Mouse (Mus musculus) erythroblast, embryonic 14.5 days (primary cell): ENCODE measurements around the gene Prcp. TPM values are rescaled to one million over a fixed set of nuclear protein-coding genes. Genes with fewer than 3 reads are reported as not detected.
"Not testable (repeated sequence)": the region's sequence is repeated elsewhere in the genome, so short reads cannot be mapped to it uniquely, and the experiment has no call there.

Source experiments
- H3K27me3 ChIP-seq: 2 replicates; pipeline ENCODE4 v1.6.1; 2012; ENCODE audit warnings: inconsistent platforms; ENCODE audit not compliant: control insufficient read depth
- H3K36me3 ChIP-seq: 2 replicates; pipeline ENCODE4 v1.6.1; 2012; ENCODE audit warnings: mild to moderate bottlenecking, inconsistent platforms; ENCODE audit not compliant: control insufficient read depth
- H3K4me1 ChIP-seq: 2 replicates; pipeline ENCODE4 v1.6.1; 2012; ENCODE audit warnings: inconsistent platforms; ENCODE audit not compliant: control insufficient read depth
- H3K4me3 ChIP-seq: replicated peaks from 2 replicates; pipeline ENCODE3; 2012; ENCODE audit warnings: moderate library complexity, mild to moderate bottlenecking, inconsistent platforms
- H3K9me3 ChIP-seq: 2 replicates; pipeline ENCODE4 v1.6.1; 2012; ENCODE audit warnings: low read length, inconsistent platforms, mixed read lengths; ENCODE audit not compliant: control insufficient read depth
- GATA1 ChIP-seq: IDR thresholded peaks from 2 replicates; pipeline ENCODE4 v1.6.1; 2012; ENCODE audit warnings: low read length, inconsistent platforms, mixed read lengths
- TAL1 ChIP-seq: IDR thresholded peaks from 3 replicates; pipeline ENCODE4 v1.6.1; 2012; ENCODE audit warnings: low read length, inconsistent platforms, mixed read lengths
- polyA plus RNA-seq: library from polyadenylated mRNA; stranded (reverse); fragments of >175 nt; gene quantifications from 2 replicates; pipeline ENCODE4 v1.2.3, GENCODE M21; 2012

Prcp gene
- polyA plus RNA-seq, 1 experiment: 2.6 TPM

GRCm38 (mm10) chr7:92920857-92921172 is 46.5 kb downstream of the Prcp start:
- H3K27me3 ChIP-seq: no peaks in the 10 kb centered on the region
- no peaks in the 10 kb centered on the region for H3K4me1 ChIP-seq
- no peak for TF ChIP-seq GATA1
- TF ChIP-seq TAL1: no peak
- H3K4me3 ChIP-seq: no peak overlapping the region
- no peaks in the 10 kb centered on the region for H3K9me3 ChIP-seq
- peaks cover 54% of the 10 kb centered on the region for H3K36me3 ChIP-seq

- Histone ChIP-seq H3K27me3 (no peaks in the 10 kb centered on the region), H3K4me3 (no peak overlapping the region), H3K4me1 (no peaks in the 10 kb centered on the region), H3K9me3 (no peaks in the 10 kb centered on the region), H3K36me3 (peaks cover 37% of the 10 kb centered on the region)
- TF ChIP-seq GATA1 (no peak), TAL1 (no peak)
Measured at GRCm38 (mm10) chr7:92932792-92933191, 58.5 kb downstream of the Prcp start.

- H3K27me3 ChIP-seq, H3K4me1 ChIP-seq, H3K4me3 ChIP-seq, H3K9me3 ChIP-seq: not testable (repeated sequence)
- peaks cover 34% of the 10 kb centered on the region for H3K36me3 ChIP-seq
Measured at GRCm38 (mm10) chr7:92933308-92933948, 59.2 kb downstream of the Prcp start.

GRCm38 (mm10) chr7:92936747-92937146 is 62.5 kb downstream of the Prcp start:
- no peak for TF ChIP-seq GATA1
- no peak for TF ChIP-seq TAL1
- no peaks in the 10 kb centered on the region for H3K9me3 ChIP-seq
- no peaks in the 10 kb centered on the region for H3K4me1 ChIP-seq
- H3K4me3 ChIP-seq: no peak overlapping the region
- no peaks in the 10 kb centered on the region for H3K27me3 ChIP-seq
- peaks cover 15% of the 10 kb centered on the region for H3K36me3 ChIP-seq

GRCm38 (mm10) chr7:92937955-92938354 is 63.7 kb downstream of the Prcp start:
- peaks cover 5% of the 10 kb centered on the region for H3K36me3 ChIP-seq

GRCm38 (mm10) chr7:92939776-92940175 is 65.5 kb downstream of the Prcp start:
- Histone ChIP-seq H3K4me1 (no peaks in the 10 kb centered on the region), H3K27me3 (no peaks in the 10 kb centered on the region), H3K4me3 (no peak overlapping the region), H3K9me3 (no peaks in the 10 kb centered on the region), H3K36me3 (no peaks in the 10 kb centered on the region)
- TF ChIP-seq TAL1 (no peak), GATA1 (no peak)

More at GRCm38 (mm10) chr7:92937955-92938354, 63.7 kb downstream of the Prcp start:
- Histone ChIP-seq H3K4me3 (no peak overlapping the region), H3K27me3 (no peaks in the 10 kb centered on the region), H3K4me1 (no peaks in the 10 kb centered on the region), H3K9me3 (no peaks in the 10 kb centered on the region)
- TF ChIP-seq GATA1: no peak
- TF ChIP-seq TAL1: no peak

GRCm38 (mm10) chr7:92950775-92951174 is 76.5 kb downstream of the Prcp start:
- no peak for TF ChIP-seq GATA1
- no peak for TF ChIP-seq TAL1
- no peaks in the 10 kb centered on the region for H3K4me1 ChIP-seq
- no peaks in the 10 kb centered on the region for H3K36me3 ChIP-seq
- no peaks in the 10 kb centered on the region for H3K27me3 ChIP-seq
- H3K9me3 ChIP-seq: no peaks in the 10 kb centered on the region
- H3K4me3 ChIP-seq: no peak overlapping the region

- H3K4me1 ChIP-seq: no peaks in the 10 kb centered on the region
- no peaks in the 10 kb centered on the region for H3K9me3 ChIP-seq
- TF ChIP-seq TAL1 (no peak), GATA1 (no peak)
- no peaks in the 10 kb centered on the region for H3K27me3 ChIP-seq
- no peak overlapping the region for H3K4me3 ChIP-seq
- no peaks in the 10 kb centered on the region for H3K36me3 ChIP-seq
Measured at GRCm38 (mm10) chr7:92952210-92952609, 77.9 kb downstream of the Prcp start.

- TF ChIP-seq TAL1 (no peak), GATA1 (no peak)
- H3K36me3 ChIP-seq: no peaks in the 10 kb centered on the region
- no peaks in the 10 kb centered on the region for H3K27me3 ChIP-seq
- H3K4me3 ChIP-seq: no peak overlapping the region
- no peaks in the 10 kb centered on the region for H3K9me3 ChIP-seq
- H3K4me1 ChIP-seq: no peaks in the 10 kb centered on the region
Measured at GRCm38 (mm10) chr7:92959758-92960157, 85.5 kb downstream of the Prcp start.

GRCm38 (mm10) chr7:92961876-92962275 is 87.6 kb downstream of the Prcp start:
- Histone ChIP-seq H3K4me3 (no peak overlapping the region), H3K4me1 (no peaks in the 10 kb centered on the region), H3K36me3 (no peaks in the 10 kb centered on the region), H3K9me3 (no peaks in the 10 kb centered on the region), H3K27me3 (no peaks in the 10 kb centered on the region)
- TF ChIP-seq TAL1 (no peak), GATA1 (no peak)
